ENCODE assay signal across 14 mouse cellular contexts in genomic region chr16:75843653-75844062, GRCm38 (mm10).
A peak's percentile ranks its signal among the peaks of the same experiment; 100 is the strongest.
DNase-seq lines count a peak whose midpoint lies in the region; TF ChIP-seq lines count a peak whose summit lies in the region.
"Had no signal": no experiment of that assay in that cellular context is flagged by ENCODE, and none has a peak within 500 bp of the region (broad histone marks: within the 10 kb centered on the region; RNA-seq: fewer than 3 reads in every experiment).

No protein-coding gene starts in this region.

- DNase-seq in embryo, embryonic 10 days (ENCODE audit: low spot score): peak; percentile 23
- DNase-seq in embryo, embryonic 9.5 days (ENCODE audit: extremely low spot score): no peak
- DNase-seq in layer of hippocampus, adult 18-20 months (ENCODE audit: low spot score in 2 of 2): peak; percentile 13 to 21
- no peak for DNase-seq in layer of hippocampus, adult 11-12 months (ENCODE audit: low spot score)
- peak; percentile 71 for DNase-seq in brain, embryonic 14.5 days (ENCODE audit: low read depth)
- DNase-seq in layer of hippocampus, postnatal 14 days (ENCODE audit: low spot score in 2 of 2): peak; percentile 13 to 14
- no peak for DNase-seq in urinary bladder, postnatal 14 days (ENCODE audit: low spot score)
- no peak for DNase-seq in spleen, adult 18-20 months
- DNase-seq: adrenal gland, postnatal 14 days; heart, adult 18-20 months; heart, postnatal 10 days; kidney, postnatal 4 days; lung, adult 2 months; thymus, adult 18-20 months had no signal

- no peak for TF ChIP-seq CTCF in brain, embryonic 14.5 days (IDR thresholded peaks at IDR 0.05; ENCODE audit: borderline replicate concordance, extremely low read depth, insufficient read depth, insufficient read length)

- TF ChIP-seq POLR2A in brain, embryonic 14.5 days (IDR thresholded peaks at IDR 0.05; ENCODE audit: borderline replicate concordance, extremely low read depth, insufficient read depth, insufficient read length, poor library complexity, severe bottlenecking): no peak

Comparison
In these comparisons a context has a peak if more than half of its experiments do, and no peak if none do; other contexts are left out.
1. DNase-seq: peak in embryo, embryonic 10 days (single experiment), layer of hippocampus, adult 18-20 months (2 of 2), brain, embryonic 14.5 days (single experiment) and layer of hippocampus, postnatal 14 days (2 of 2); none in embryo, embryonic 9.5 days (single experiment), layer of hippocampus, adult 11-12 months (single experiment), urinary bladder, postnatal 14 days (single experiment) and spleen, adult 18-20 months (0 of 2).